Mouse (Mus musculus): ENCODE results near the gene Zmynd15. TPM values are rescaled to one million over a fixed set of nuclear protein-coding genes. Genes with fewer than 3 reads are reported as not detected.

Gene Zmynd15
- polyA plus RNA-seq, 1 experiment from 2014 or later: 0.73 TPM

- Histone ChIP-seq H3K4me3 (no peak overlapping the region), H3K27ac (no peak overlapping the region), H3K36me3 (no peaks in the 10 kb centered on the region), H3K27me3 (ENCODE audit: insufficient read depth, poor library complexity, severe bottlenecking) (no peaks in the 10 kb centered on the region), H3K4me1 (no peaks in the 10 kb centered on the region), H3K9me3 (peaks cover 4% of the 10 kb centered on the region; the same call in 1 of the 2 replicates)
- 82% methylated on average over 6 of the region's 6 CpGs for WGBS
- DNase-seq (ENCODE audit: low spot score): no peak
Observed at GRCm38 (mm10) chr11:70489684-70490083, 30.5 kb downstream of the Zmynd15 start.

- WGBS: 71% methylated on average over 14 of the region's 14 CpGs
- DNase-seq (ENCODE audit: low spot score): no peak
- peaks cover under 1% of the 10 kb centered on the region; the same call in 1 of the 2 replicates for H3K27me3 ChIP-seq (ENCODE audit: insufficient read depth, poor library complexity, severe bottlenecking)
Observed at GRCm38 (mm10) chr11:70499566-70500475, 40.6 kb downstream of the Zmynd15 start.

DNA sequence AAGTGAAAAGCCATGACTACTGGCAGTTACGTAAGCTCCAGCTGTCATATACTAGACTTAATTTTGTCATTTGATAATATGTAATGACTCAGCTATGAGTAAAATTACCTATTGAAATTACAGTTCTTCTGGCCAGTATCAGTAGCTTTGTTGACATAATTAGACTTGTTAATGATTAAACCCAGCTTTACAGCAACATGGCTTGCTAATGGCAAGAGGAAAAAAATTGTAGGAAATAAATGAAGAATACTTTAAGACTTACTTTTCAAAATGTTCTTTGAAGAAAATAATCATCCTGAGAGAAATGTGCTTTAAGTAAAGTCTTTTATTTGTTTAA, 41.2 kb downstream of the Zmynd15 start:
- peaks cover 7% of the 10 kb centered on the region; the same call in 1 of the 2 replicates for H3K27me3 ChIP-seq (ENCODE audit: insufficient read depth, poor library complexity, severe bottlenecking)
- H3K9me3 ChIP-seq: no peaks in the 10 kb centered on the region
- no peak overlapping the region for H3K27ac ChIP-seq
- H3K36me3 ChIP-seq: no peaks in the 10 kb centered on the region
- no peak for DNase-seq (ENCODE audit: low spot score)
- H3K4me3 ChIP-seq: no peak overlapping the region
- 0 out of 2 replicates have a peak, but pooled peaks cover 6% of the 10 kb centered on the region for H3K4me1 ChIP-seq
- WGBS: 90% methylated on average over 1 of the region's 1 CpGs

More at GRCm38 (mm10) chr11:70499566-70500475, 40.6 kb downstream of the Zmynd15 start:
- Histone ChIP-seq H3K27ac (no peak overlapping the region), H3K4me1 (0 out of 2 replicates have a peak, but pooled peaks cover under 1% of the 10 kb centered on the region), H3K4me3 (no peak overlapping the region), H3K9me3 (no peaks in the 10 kb centered on the region), H3K36me3 (no peaks in the 10 kb centered on the region)

DNA sequence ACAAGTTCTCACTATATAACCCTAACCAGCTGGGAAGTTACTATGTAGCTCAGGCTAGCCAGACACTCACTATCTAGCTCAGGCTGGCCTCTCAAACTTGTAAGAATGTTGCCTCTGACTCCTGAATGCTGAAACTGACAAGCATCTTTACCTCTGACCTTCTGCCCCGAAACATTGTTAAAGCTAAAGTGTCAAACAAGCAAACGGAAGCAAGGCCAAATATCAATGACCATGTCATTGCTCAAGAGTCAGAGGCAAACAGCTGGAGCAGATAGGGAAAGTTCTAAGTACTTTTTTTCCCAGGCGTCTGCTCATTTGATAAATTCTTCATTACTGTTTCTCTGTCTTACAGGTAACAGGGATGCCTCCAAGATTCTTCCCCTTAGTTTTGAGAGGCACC, 42.8 kb downstream of the Zmynd15 start:
- no peaks in the 10 kb centered on the region for H3K9me3 ChIP-seq
- H3K4me1 ChIP-seq: 0 out of 2 replicates have a peak, but pooled peaks cover 6% of the 10 kb centered on the region
- peaks cover 8% of the 10 kb centered on the region; the same call in 1 of the 2 replicates for H3K27me3 ChIP-seq (ENCODE audit: insufficient read depth, poor library complexity, severe bottlenecking)
- DNase-seq (ENCODE audit: low spot score): no peak
- no peaks in the 10 kb centered on the region for H3K36me3 ChIP-seq
- no peak overlapping the region for H3K27ac ChIP-seq
- 67% methylated on average over 3 of the region's 3 CpGs for WGBS
- no peak overlapping the region for H3K4me3 ChIP-seq

DNA sequence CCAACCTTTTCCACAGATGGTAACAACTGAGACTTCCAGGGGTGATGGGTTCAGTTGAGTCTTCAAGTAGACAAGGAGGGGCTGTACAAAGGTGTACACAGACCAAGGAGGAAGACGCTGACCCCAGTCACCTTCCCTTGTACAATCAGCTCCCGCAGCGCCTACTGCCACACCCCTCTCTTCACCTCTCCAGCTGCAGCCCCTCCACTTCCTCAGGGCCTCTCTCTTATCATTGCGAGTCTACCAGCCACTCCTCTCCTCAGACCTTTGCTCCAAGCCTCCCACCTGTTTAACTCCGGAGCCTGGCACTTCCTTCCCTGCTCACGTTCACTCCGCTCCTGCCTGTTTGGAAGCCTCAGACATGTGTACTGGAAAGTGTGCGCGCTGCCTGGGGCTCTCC, 45.7 kb downstream of the Zmynd15 start, which contains the start of gene Tm4sf5:
TSS of gene Tm4sf5 (plus strand) at position 275 of the 400 bp plus-strand sequence.
- no peaks in the 10 kb centered on the region for H3K36me3 ChIP-seq
- no peaks in the 10 kb centered on the region for H3K9me3 ChIP-seq
- 53% methylated on average over 9 of the region's 9 CpGs for WGBS
- peaks cover 10% of the 10 kb centered on the region for H3K4me1 ChIP-seq
- H3K4me3 ChIP-seq: no peak within 1 kb of the TSS; the same call in 1 of the 2 replicates
- DNase-seq (ENCODE audit: low spot score): no peak
- H3K27ac ChIP-seq: peak within 1 kb of the TSS; percentile 24
- peaks cover 26% of the 10 kb centered on the region for H3K27me3 ChIP-seq (ENCODE audit: insufficient read depth, poor library complexity, severe bottlenecking)

GRCm38 (mm10) chr11:70506385-70506784, 47.2 kb downstream of the Zmynd15 start:
- peaks cover 11% of the 10 kb centered on the region for H3K4me1 ChIP-seq
- H3K4me3 ChIP-seq: no peak overlapping the region
- H3K9me3 ChIP-seq: no peaks in the 10 kb centered on the region
- no peaks in the 10 kb centered on the region for H3K36me3 ChIP-seq
- peak; percentile 84 for DNase-seq (ENCODE audit: low spot score)
- H3K27ac ChIP-seq: no peak overlapping the region
- H3K27me3 ChIP-seq (ENCODE audit: insufficient read depth, poor library complexity, severe bottlenecking): peaks cover 26% of the 10 kb centered on the region
- 28% methylated on average over 4 of the region's 4 CpGs for WGBS

- Histone ChIP-seq H3K27me3 (ENCODE audit: insufficient read depth, poor library complexity, severe bottlenecking) (peaks cover 26% of the 10 kb centered on the region), H3K4me3 (no peak overlapping the region), H3K36me3 (no peaks in the 10 kb centered on the region), H3K4me1 (peaks cover 11% of the 10 kb centered on the region), H3K27ac (no peak overlapping the region), H3K9me3 (no peaks in the 10 kb centered on the region)
- WGBS: 68% methylated on average over 7 of the region's 7 CpGs
- DNase-seq (ENCODE audit: low spot score): no peak
Observed at GRCm38 (mm10) chr11:70506962-70507515, 47.8 kb downstream of the Zmynd15 start.

DNA sequence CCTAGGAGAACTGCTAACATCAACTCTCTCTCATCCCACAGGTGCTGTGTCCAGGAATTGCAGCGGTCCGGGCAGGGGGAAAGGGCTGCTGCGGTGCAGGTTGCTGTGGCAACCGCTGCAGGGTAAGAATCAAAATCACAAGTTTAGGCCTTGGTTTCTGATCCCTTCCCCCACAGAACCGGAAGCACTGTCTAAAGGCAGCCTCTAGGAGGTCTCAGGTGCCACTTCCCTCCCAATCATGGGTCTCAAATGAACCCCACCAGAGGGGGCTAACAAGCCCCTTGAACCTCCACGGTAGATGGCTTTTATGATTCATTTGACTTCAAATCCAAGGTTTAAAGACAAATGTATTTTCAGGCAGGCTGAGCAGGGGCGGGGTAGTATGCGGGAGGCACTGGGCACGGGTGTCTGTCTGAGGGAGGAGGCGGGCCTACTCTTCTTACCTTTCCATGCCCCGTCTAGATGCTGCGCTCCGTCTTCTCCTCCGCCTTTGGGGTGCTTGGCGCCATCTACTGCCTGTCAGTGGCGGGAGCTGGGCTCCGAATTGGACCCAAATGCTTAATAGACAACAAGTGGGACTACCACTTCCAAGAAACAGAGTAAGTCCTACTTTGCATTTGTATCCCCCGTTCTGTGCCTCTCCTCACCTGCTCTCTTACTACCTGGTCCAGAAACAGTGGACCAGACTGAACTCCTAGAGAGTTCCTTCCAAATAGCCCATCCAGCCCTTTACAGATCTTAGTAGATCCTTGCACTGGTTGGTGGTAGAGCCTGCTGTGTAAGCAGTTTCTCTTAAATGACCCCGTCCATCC, 50.7 kb downstream of the Zmynd15 start:
- Histone ChIP-seq H3K9me3 (no peaks in the 10 kb centered on the region), H3K4me3 (peak overlapping the region; percentile 25; the same call in 1 of the 2 replicates), H3K36me3 (no peaks in the 10 kb centered on the region), H3K4me1 (peaks cover 12% of the 10 kb centered on the region), H3K27ac (no peak overlapping the region), H3K27me3 (ENCODE audit: insufficient read depth, poor library complexity, severe bottlenecking) (peaks cover 32% of the 10 kb centered on the region)
- DNase-seq (ENCODE audit: low spot score): no peak
- WGBS: 10% methylated on average over 19 of the region's 19 CpGs

GRCm38 (mm10) chr11:70511242-70511641, 52.0 kb downstream of the Zmynd15 start:
- 60% methylated on average over 2 of the region's 2 CpGs for WGBS
- Histone ChIP-seq H3K4me3 (no peak overlapping the region), H3K9me3 (no peaks in the 10 kb centered on the region), H3K27ac (no peak overlapping the region), H3K36me3 (no peaks in the 10 kb centered on the region), H3K4me1 (peaks cover 8% of the 10 kb centered on the region), H3K27me3 (ENCODE audit: insufficient read depth, poor library complexity, severe bottlenecking) (peaks cover 26% of the 10 kb centered on the region)
- DNase-seq (ENCODE audit: low spot score): no peak

DNA sequence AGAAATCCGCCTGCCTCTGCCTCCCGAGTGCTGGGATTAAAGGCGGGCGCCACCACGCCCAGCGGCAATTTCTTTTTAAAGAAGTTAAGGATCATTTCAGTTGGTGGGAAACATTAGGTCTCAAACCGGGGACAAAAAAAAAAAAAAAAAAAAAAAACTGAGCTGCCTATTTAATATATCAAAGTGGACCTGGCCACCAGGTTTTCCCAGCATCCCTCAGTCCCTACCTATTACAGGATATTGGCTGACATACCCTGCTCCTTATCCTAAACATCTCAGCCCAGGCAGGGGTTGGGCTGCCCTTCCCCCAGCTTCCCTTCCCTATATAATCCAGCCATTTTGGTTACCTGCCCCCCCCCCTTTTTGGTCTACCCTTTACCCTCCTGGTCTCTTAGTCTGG, 52.6 kb downstream of the Zmynd15 start:
- peaks cover 26% of the 10 kb centered on the region for H3K27me3 ChIP-seq (ENCODE audit: insufficient read depth, poor library complexity, severe bottlenecking)
- H3K27ac ChIP-seq: no peak overlapping the region
- no peak for DNase-seq (ENCODE audit: low spot score)
- H3K4me1 ChIP-seq: peaks cover 8% of the 10 kb centered on the region
- no peak overlapping the region for H3K4me3 ChIP-seq
- no peaks in the 10 kb centered on the region for H3K9me3 ChIP-seq
- no peaks in the 10 kb centered on the region for H3K36me3 ChIP-seq
- WGBS: 82% methylated on average over 7 of the region's 7 CpGs

DNA sequence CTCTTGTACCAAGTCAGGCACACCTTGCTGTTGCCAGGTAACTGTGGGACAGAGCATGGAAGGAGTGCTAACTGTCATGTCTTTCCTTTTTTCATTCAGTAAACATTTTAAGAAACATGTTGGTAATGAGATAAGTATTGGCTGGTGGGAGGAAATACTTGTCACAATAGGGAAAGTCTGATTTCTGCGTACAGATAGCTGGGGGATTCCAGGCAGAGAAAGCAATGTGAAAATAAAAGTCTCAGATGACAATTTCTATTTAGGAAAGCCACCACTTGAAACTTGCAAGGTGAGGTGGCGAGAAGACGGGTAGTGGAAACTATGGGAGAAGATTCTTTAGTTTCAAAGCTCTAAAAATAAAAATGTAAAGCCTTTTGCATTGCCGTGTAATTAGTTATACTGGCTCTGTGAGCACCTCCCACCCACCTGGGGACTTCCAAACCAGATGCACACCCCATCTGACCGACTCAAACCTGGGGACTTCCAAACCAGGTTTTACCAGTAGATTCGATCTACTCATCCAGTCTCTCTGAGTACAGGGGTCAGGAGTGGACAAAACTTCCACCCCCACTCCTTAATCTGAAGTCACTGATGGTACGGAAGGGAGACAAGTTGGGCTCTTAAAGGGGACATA, 53.6 kb downstream of the Zmynd15 start:
- no peaks in the 10 kb centered on the region for H3K36me3 ChIP-seq
- 72% methylated on average over 7 of the region's 7 CpGs for WGBS
- DNase-seq (ENCODE audit: low spot score): no peak
- peaks cover 8% of the 10 kb centered on the region for H3K4me1 ChIP-seq
- H3K4me3 ChIP-seq: no peak overlapping the region
- no peak overlapping the region for H3K27ac ChIP-seq
- H3K9me3 ChIP-seq: no peaks in the 10 kb centered on the region
- H3K27me3 ChIP-seq (ENCODE audit: insufficient read depth, poor library complexity, severe bottlenecking): peaks cover 21% of the 10 kb centered on the region

DNA sequence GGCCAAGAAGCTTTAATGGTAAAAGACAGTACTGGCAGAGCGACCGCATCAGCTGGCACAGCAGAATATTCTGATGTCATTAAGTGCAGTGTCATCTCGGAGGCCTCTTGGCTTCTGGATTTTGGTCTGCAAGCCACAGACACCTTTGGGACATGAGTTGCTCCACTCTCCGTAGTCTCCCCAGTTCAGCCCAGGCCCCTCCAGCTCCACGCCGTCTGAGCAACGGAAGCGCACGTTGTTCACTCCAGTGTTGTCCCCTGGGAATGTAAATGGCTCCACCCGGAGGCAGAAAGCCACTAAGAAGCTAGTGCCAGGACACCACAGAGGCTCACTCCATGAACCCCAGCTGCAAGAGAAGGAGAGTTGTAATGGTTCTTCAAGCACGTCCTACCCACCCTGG, 54.3 kb downstream of the Zmynd15 start:
- Histone ChIP-seq H3K36me3 (no peaks in the 10 kb centered on the region), H3K27me3 (ENCODE audit: insufficient read depth, poor library complexity, severe bottlenecking) (peaks cover 18% of the 10 kb centered on the region), H3K4me3 (no peak overlapping the region), H3K9me3 (no peaks in the 10 kb centered on the region), H3K4me1 (peaks cover 8% of the 10 kb centered on the region), H3K27ac (no peak overlapping the region)
- DNase-seq (ENCODE audit: low spot score): no peak
- 60% methylated on average over 11 of the region's 11 CpGs for WGBS

Data from heart, embryonic 10.5 days (tissue).